Mouse (Mus musculus) liver, postnatal 0 days (tissue): ENCODE measurements at regions not wholly inside any gene's neighbourhood (a gene's known extent, or its start where the extent isn't known, plus 50 kb on each side); places are given as distances from the start of the nearest gene placed in this dataset.

Experiments used
- CTCF ChIP-seq: sonication (generic); IDR thresholded peaks from 2 replicates; pipeline ENCODE4 v1.5.1; 2016; ENCODE audit warnings: antibody characterized with exemption, low read depth
- EP300 ChIP-seq: IDR thresholded peaks from 2 replicates; pipeline ENCODE4 v1.6.1; 2016; ENCODE audit warnings: antibody characterized with exemption, low read depth, mild to moderate bottlenecking

DNA sequence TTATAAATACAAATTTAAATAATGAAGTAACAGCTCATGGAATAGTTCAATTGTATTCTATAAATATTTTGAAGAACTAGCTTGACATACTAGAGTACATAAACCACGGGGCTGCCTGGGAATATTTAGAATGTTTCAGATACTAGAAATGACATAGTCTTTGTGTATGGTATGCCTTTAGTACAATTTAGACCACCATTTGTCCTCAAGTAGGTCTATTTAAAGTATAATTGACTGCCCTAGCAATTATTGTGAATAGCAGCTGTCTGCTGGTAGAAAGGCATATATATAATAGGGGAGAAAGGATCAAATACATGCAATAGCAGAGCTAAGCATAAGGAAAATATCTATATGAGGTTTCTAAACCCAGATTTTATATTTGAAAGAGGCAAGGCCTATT lies 550.6 kb upstream of the Itga1 start:
- TF ChIP-seq CTCF (no peak), EP300 (no peak)
